Mouse (Mus musculus): ENCODE results near the gene Tll2. TPM values are rescaled to one million over a fixed set of nuclear protein-coding genes. Genes with fewer than 3 reads are reported as not detected.
A peak's percentile ranks its signal among the peaks of the same experiment; 100 is the strongest.

Gene Tll2
- polyA plus RNA-seq, 1 experiment from 2014 or later: 0.41 TPM

- H3K4me2 ChIP-seq (replicated peaks): no peak overlapping the region
- WGBS: 57% methylated on average over 5 of the region's 5 CpGs
- H3K9me3 ChIP-seq: no peaks in the 10 kb centered on the region
- no peak overlapping the region for H3K4me3 ChIP-seq
- no peak for ATAC-seq (ENCODE audit: insufficient number of reproducible peaks, insufficient read depth, low FRiP score, low TSS enrichment)
- H3K27ac ChIP-seq: no peak overlapping the region
- H3K4me1 ChIP-seq: 0 out of 2 replicates have a peak, but pooled peaks cover 4% of the 10 kb centered on the region
- no peaks in the 10 kb centered on the region for H3K27me3 ChIP-seq
- H3K36me3 ChIP-seq: no peaks in the 10 kb centered on the region
- no peak overlapping the region for H3K9ac ChIP-seq
These were observed 96.6 kb downstream of the Tll2 start for GRCm38 (mm10) chr19:41109991-41110390.

GRCm38 (mm10) chr19:41109496-41109895, 97.1 kb downstream of the Tll2 start:
- Histone ChIP-seq H3K27me3 (no peaks in the 10 kb centered on the region), H3K9ac (no peak overlapping the region), H3K36me3 (no peaks in the 10 kb centered on the region), H3K9me3 (no peaks in the 10 kb centered on the region), H3K4me1 (no peaks in the 10 kb centered on the region), H3K4me2 (replicated peaks) (no peak overlapping the region), H3K4me3 (no peak overlapping the region), H3K27ac (no peak overlapping the region)
- 77% methylated on average over 8 of the region's 8 CpGs for WGBS
- no peak for ATAC-seq (ENCODE audit: insufficient number of reproducible peaks, insufficient read depth, low FRiP score, low TSS enrichment)

GRCm38 (mm10) chr19:41108666-41109065, 98.0 kb downstream of the Tll2 start:
- no peak for ATAC-seq (ENCODE audit: insufficient number of reproducible peaks, insufficient read depth, low FRiP score, low TSS enrichment)
- Histone ChIP-seq H3K4me3 (no peak overlapping the region), H3K27ac (no peak overlapping the region), H3K9me3 (no peaks in the 10 kb centered on the region), H3K4me1 (no peaks in the 10 kb centered on the region), H3K4me2 (replicated peaks) (no peak overlapping the region), H3K36me3 (no peaks in the 10 kb centered on the region), H3K27me3 (no peaks in the 10 kb centered on the region), H3K9ac (no peak overlapping the region)
- 90% methylated on average over 7 of the region's 7 CpGs for WGBS

GRCm38 (mm10) chr19:41107530-41107929, 99.1 kb downstream of the Tll2 start:
- H3K36me3 ChIP-seq: no peaks in the 10 kb centered on the region
- H3K9me3 ChIP-seq: no peaks in the 10 kb centered on the region
- H3K9ac ChIP-seq: no peak overlapping the region
- no peak overlapping the region for H3K4me2 ChIP-seq (replicated peaks)
- no peak overlapping the region for H3K27ac ChIP-seq
- 0 out of 2 replicates have a peak, but pooled peaks have one; percentile 53 for ATAC-seq (ENCODE audit: insufficient number of reproducible peaks, insufficient read depth, low FRiP score, low TSS enrichment)
- H3K4me3 ChIP-seq: no peak overlapping the region
- no peaks in the 10 kb centered on the region for H3K27me3 ChIP-seq
- WGBS: 50% methylated on average over 8 of the region's 8 CpGs
- no peaks in the 10 kb centered on the region for H3K4me1 ChIP-seq

GRCm38 (mm10) chr19:41104922-41105321, 101.7 kb downstream of the Tll2 start:
- no peak for ATAC-seq (ENCODE audit: insufficient number of reproducible peaks, insufficient read depth, low FRiP score, low TSS enrichment)
- WGBS: 42% methylated on average over 8 of the region's 8 CpGs

GRCm38 (mm10) chr19:41101390-41101789, 105.2 kb downstream of the Tll2 start:
- Histone ChIP-seq H3K9ac (no peak overlapping the region), H3K4me3 (no peak overlapping the region), H3K36me3 (no peaks in the 10 kb centered on the region), H3K27me3 (0 out of 2 replicates have a peak, but pooled peaks cover 3% of the 10 kb centered on the region), H3K27ac (no peak overlapping the region), H3K4me2 (replicated peaks) (no peak overlapping the region), H3K9me3 (no peaks in the 10 kb centered on the region), H3K4me1 (no peaks in the 10 kb centered on the region)
- no peak for ATAC-seq (ENCODE audit: insufficient number of reproducible peaks, insufficient read depth, low FRiP score, low TSS enrichment)
- 83% methylated on average over 8 of the region's 8 CpGs for WGBS

More at GRCm38 (mm10) chr19:41104922-41105321, 101.7 kb downstream of the Tll2 start:
- no peaks in the 10 kb centered on the region for H3K27me3 ChIP-seq
- H3K9me3 ChIP-seq: no peaks in the 10 kb centered on the region
- H3K4me2 ChIP-seq (replicated peaks): no peak overlapping the region
- H3K4me1 ChIP-seq: no peaks in the 10 kb centered on the region
- H3K27ac ChIP-seq: no peak overlapping the region
- H3K36me3 ChIP-seq: no peaks in the 10 kb centered on the region
- no peak overlapping the region for H3K9ac ChIP-seq
- H3K4me3 ChIP-seq: no peak overlapping the region

- WGBS: 93% methylated on average over 7 of the region's 7 CpGs
- H3K4me3 ChIP-seq: no peak overlapping the region
- no peaks in the 10 kb centered on the region for H3K36me3 ChIP-seq
- no peak overlapping the region for H3K9ac ChIP-seq
- H3K4me1 ChIP-seq: no peaks in the 10 kb centered on the region
- H3K27ac ChIP-seq: no peak overlapping the region
- ATAC-seq (ENCODE audit: insufficient number of reproducible peaks, insufficient read depth, low FRiP score, low TSS enrichment): no peak
- H3K4me2 ChIP-seq (replicated peaks): no peak overlapping the region
- H3K9me3 ChIP-seq: no peaks in the 10 kb centered on the region
- H3K27me3 ChIP-seq: 0 out of 2 replicates have a peak, but pooled peaks cover 3% of the 10 kb centered on the region
These were observed 105.8 kb downstream of the Tll2 start for GRCm38 (mm10) chr19:41100863-41101262.

- 48% methylated on average over 4 of the region's 4 CpGs for WGBS
- H3K4me1 ChIP-seq: no peaks in the 10 kb centered on the region
- no peaks in the 10 kb centered on the region for H3K36me3 ChIP-seq
- H3K9me3 ChIP-seq: no peaks in the 10 kb centered on the region
- H3K27me3 ChIP-seq: 0 out of 2 replicates have a peak, but pooled peaks cover 3% of the 10 kb centered on the region
- no peak overlapping the region for H3K9ac ChIP-seq
- no peak overlapping the region for H3K27ac ChIP-seq
- no peak overlapping the region for H3K4me2 ChIP-seq (replicated peaks)
- no peak for ATAC-seq (ENCODE audit: insufficient number of reproducible peaks, insufficient read depth, low FRiP score, low TSS enrichment)
- H3K4me3 ChIP-seq: no peak overlapping the region
These were observed 109.6 kb downstream of the Tll2 start for GRCm38 (mm10) chr19:41097038-41097437.

- Histone ChIP-seq H3K9me3 (no peaks in the 10 kb centered on the region), H3K9ac (no peak overlapping the region), H3K27ac (no peak overlapping the region), H3K4me2 (replicated peaks) (no peak overlapping the region), H3K4me1 (no peaks in the 10 kb centered on the region; the same call in 1 of the 2 replicates), H3K27me3 (peaks cover 19% of the 10 kb centered on the region), H3K36me3 (no peaks in the 10 kb centered on the region), H3K4me3 (no peak overlapping the region)
- no peak for ATAC-seq (ENCODE audit: insufficient number of reproducible peaks, insufficient read depth, low FRiP score, low TSS enrichment)
- 63% methylated on average over 2 of the region's 2 CpGs for WGBS
These were observed 114.7 kb downstream of the Tll2 start for GRCm38 (mm10) chr19:41091901-41092300.

- no peaks in the 10 kb centered on the region; the same call in 1 of the 2 replicates for H3K4me1 ChIP-seq
- no peaks in the 10 kb centered on the region for H3K9me3 ChIP-seq
- no peak overlapping the region for H3K9ac ChIP-seq
- no peak overlapping the region for H3K4me3 ChIP-seq
- H3K36me3 ChIP-seq: no peaks in the 10 kb centered on the region
- H3K27me3 ChIP-seq: peaks cover 19% of the 10 kb centered on the region
- H3K4me2 ChIP-seq (replicated peaks): no peak overlapping the region
- WGBS: 8% methylated on average over 5 of the region's 5 CpGs
- no peak overlapping the region for H3K27ac ChIP-seq
- no peak for ATAC-seq (ENCODE audit: insufficient number of reproducible peaks, insufficient read depth, low FRiP score, low TSS enrichment)
These were observed 116.8 kb downstream of the Tll2 start for GRCm38 (mm10) chr19:41089833-41090232.

- Histone ChIP-seq H3K9me3 (no peaks in the 10 kb centered on the region), H3K36me3 (no peaks in the 10 kb centered on the region), H3K27ac (no peak overlapping the region), H3K4me1 (no peaks in the 10 kb centered on the region; the same call in 1 of the 2 replicates), H3K27me3 (peaks cover 19% of the 10 kb centered on the region), H3K4me2 (replicated peaks) (peak overlapping the region; percentile 19), H3K9ac (no peak overlapping the region), H3K4me3 (no peak overlapping the region)
- ATAC-seq (ENCODE audit: insufficient number of reproducible peaks, insufficient read depth, low FRiP score, low TSS enrichment): no peak
- WGBS: 39% methylated on average over 18 of the region's 18 CpGs
These were observed 118.1 kb downstream of the Tll2 start for GRCm38 (mm10) chr19:41088491-41088890.

- ATAC-seq (ENCODE audit: insufficient number of reproducible peaks, insufficient read depth, low FRiP score, low TSS enrichment): no peak
- 41% methylated on average over 4 of the region's 4 CpGs for WGBS
- Histone ChIP-seq H3K4me2 (replicated peaks) (no peak overlapping the region), H3K27me3 (peaks cover 19% of the 10 kb centered on the region), H3K9me3 (no peaks in the 10 kb centered on the region), H3K4me3 (no peak overlapping the region), H3K4me1 (no peaks in the 10 kb centered on the region; the same call in 1 of the 2 replicates), H3K36me3 (no peaks in the 10 kb centered on the region), H3K27ac (no peak overlapping the region), H3K9ac (no peak overlapping the region)
These were observed 118.7 kb downstream of the Tll2 start for GRCm38 (mm10) chr19:41087901-41088300.
